Mouse (Mus musculus): Measurements from ENCODE around the gene Slc4a4.

Slc4a4 gene

GRCm38 (mm10) chr5:89171025-89171718 is 284.6 kb downstream of the Slc4a4 start:
- DNase-seq (ENCODE audit: low spot score in 2 of 2) = no peak

GRCm38 (mm10) chr5:89190063-89190462 is 303.4 kb downstream of the Slc4a4 start:
- no peak for DNase-seq (ENCODE audit: low spot score in 2 of 2)

GRCm38 (mm10) chr5:89194654-89195053 is 308.0 kb downstream of the Slc4a4 start:
- no peak for DNase-seq (ENCODE audit: low spot score in 2 of 2)

GRCm38 (mm10) chr5:89198501-89198900 is 311.9 kb downstream of the Slc4a4 start:
- no peak for DNase-seq (ENCODE audit: low spot score in 2 of 2)

- DNase-seq (ENCODE audit: low spot score in 2 of 2) = no peak
Measured at GRCm38 (mm10) chr5:89209973-89210703, 323.5 kb downstream of the Slc4a4 start.

- DNase-seq (ENCODE audit: low spot score in 2 of 2) = no peak
Measured at GRCm38 (mm10) chr5:89211057-89211456, 324.4 kb downstream of the Slc4a4 start.

- no peak for DNase-seq (ENCODE audit: low spot score in 2 of 2)
Measured at GRCm38 (mm10) chr5:89218222-89218621, 331.6 kb downstream of the Slc4a4 start.

GRCm38 (mm10) chr5:89218709-89219108 is 332.1 kb downstream of the Slc4a4 start:
- no peak for DNase-seq (ENCODE audit: low spot score in 2 of 2)

GRCm38 (mm10) chr5:89221658-89222057 is 335.0 kb downstream of the Slc4a4 start:
- DNase-seq (ENCODE audit: low spot score in 2 of 2) = no peak

- DNase-seq (ENCODE audit: low spot score in 2 of 2) = no peak
Measured at GRCm38 (mm10) chr5:89223061-89223740, 336.6 kb downstream of the Slc4a4 start.

GRCm38 (mm10) chr5:89223744-89224368 is 337.2 kb downstream of the Slc4a4 start:
- DNase-seq (ENCODE audit: low spot score in 2 of 2) = no peak

GRCm38 (mm10) chr5:89227948-89228347 is 341.3 kb downstream of the Slc4a4 start:
- no peak for DNase-seq (ENCODE audit: low spot score in 2 of 2)

GRCm38 (mm10) chr5:89229606-89230005 is 343.0 kb downstream of the Slc4a4 start:
- no peak for DNase-seq (ENCODE audit: low spot score in 2 of 2)

GRCm38 (mm10) chr5:89232313-89232712 is 345.7 kb downstream of the Slc4a4 start:
- no peak for DNase-seq (ENCODE audit: low spot score in 2 of 2)

- DNase-seq (ENCODE audit: low spot score in 2 of 2) = no peak
Measured at GRCm38 (mm10) chr5:89251806-89252205, 365.2 kb downstream of the Slc4a4 start.

- no peak for DNase-seq (ENCODE audit: low spot score in 2 of 2)
Measured at GRCm38 (mm10) chr5:89259804-89260492, 373.3 kb downstream of the Slc4a4 start.

- no peak for DNase-seq (ENCODE audit: low spot score in 2 of 2)
Measured at GRCm38 (mm10) chr5:89277049-89277448, 390.4 kb downstream of the Slc4a4 start.

GRCm38 (mm10) chr5:89277616-89278015 is 391.0 kb downstream of the Slc4a4 start:
- DNase-seq (ENCODE audit: low spot score in 2 of 2) = no peak

GRCm38 (mm10) chr5:89278309-89278708 is 391.7 kb downstream of the Slc4a4 start:
- DNase-seq (ENCODE audit: low spot score in 2 of 2) = no peak

GRCm38 (mm10) chr5:89280312-89280863 is 393.8 kb downstream of the Slc4a4 start:
- DNase-seq (ENCODE audit: low spot score in 2 of 2) = no peak
